8 mouse cellular contexts compared by ENCODE assay signal in the genomic region with DNA sequence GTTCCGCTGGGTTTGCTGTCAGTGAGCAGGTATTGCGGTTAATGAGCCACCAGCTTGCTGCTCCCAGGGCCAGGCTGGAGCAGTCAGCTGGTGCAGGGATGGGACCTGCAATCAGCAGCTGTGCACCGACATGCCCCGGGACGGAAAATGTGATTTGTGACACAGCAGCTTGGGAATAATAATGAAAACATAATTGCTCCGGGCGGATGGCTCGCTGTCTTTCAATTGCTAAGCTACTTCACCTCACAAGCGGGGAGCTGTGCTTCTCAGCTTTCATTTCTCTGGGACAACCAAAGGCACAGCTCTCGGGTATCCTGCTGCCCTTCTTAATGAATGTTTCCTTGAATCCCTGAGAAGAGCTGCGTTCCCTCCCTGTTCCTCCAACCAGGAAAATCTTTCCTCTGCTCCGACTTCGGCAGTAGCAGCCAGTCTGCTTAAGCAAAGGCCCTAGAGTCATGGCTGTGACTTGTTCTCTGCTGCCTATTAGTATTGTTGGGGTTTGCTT.
DNase-seq lines count a peak whose midpoint lies in the region; ATAC-seq and TF ChIP-seq lines count a peak whose summit lies in the region.

No protein-coding gene starts in this region.

- H3K27ac ChIP-seq in forebrain, embryonic 14.5 days (ENCODE audit: low read depth, low read length), result peak overlapping the region; percentile 67
- H3K27ac ChIP-seq in hindbrain, embryonic 12.5 days, result peak overlapping the region; percentile 76
- H3K27ac ChIP-seq in lung, postnatal 0 days (ENCODE audit: low read length), result no peak overlapping the region

- TF ChIP-seq CTCF in E14TG2a.4 (conservative IDR thresholded peaks at IDR 0.05; ENCODE audit: low read length), result no peak
- TF ChIP-seq CTCF in lung, postnatal 0 days (IDR thresholded peaks at IDR 0.05), result no peak

- peak overlapping the region; percentile 61 for H3K9ac ChIP-seq in forebrain, embryonic 14.5 days (ENCODE audit: low read length)
- peak overlapping the region; percentile 41 for H3K9ac ChIP-seq in hindbrain, embryonic 12.5 days
- H3K9ac ChIP-seq in lung, postnatal 0 days (replicated peaks; ENCODE audit: low read depth), result no peak overlapping the region

- no peaks in the 10 kb centered on the region for H3K36me3 ChIP-seq in E14TG2a.4 (ENCODE audit: insufficient read depth, low read length)
- no peaks in the 10 kb centered on the region for H3K36me3 ChIP-seq in forebrain, embryonic 14.5 days (ENCODE audit: control insufficient read depth, insufficient read depth, low read length)
- H3K36me3 ChIP-seq in hindbrain, embryonic 12.5 days, result no peaks in the 10 kb centered on the region
- H3K36me3 ChIP-seq in lung, postnatal 0 days (ENCODE audit: insufficient read depth, low read length), result no peaks in the 10 kb centered on the region

- no peak for TF ChIP-seq EP300 in lung, postnatal 0 days (IDR thresholded peaks at IDR 0.05)

- H3K4me1 ChIP-seq in E14TG2a.4 (replicated peaks; ENCODE audit: low read depth, low read length), result peaks cover 11% of the 10 kb centered on the region
- H3K4me1 ChIP-seq in forebrain, embryonic 14.5 days (ENCODE audit: control insufficient read depth, insufficient read depth, low read length), result peaks cover 2% of the 10 kb centered on the region; the same call in 1 of the 2 replicates
- 0 out of 2 replicates have a peak, but pooled peaks cover 7% of the 10 kb centered on the region for H3K4me1 ChIP-seq in hindbrain, embryonic 12.5 days
- H3K4me1 ChIP-seq in lung, postnatal 0 days (ENCODE audit: insufficient read depth, low read depth, low read length), result no peaks in the 10 kb centered on the region

- H3K9me3 ChIP-seq in E14TG2a.4 (ENCODE audit: low read length), result no peaks in the 10 kb centered on the region
- H3K9me3 ChIP-seq in forebrain, embryonic 14.5 days (replicated peaks; ENCODE audit: control insufficient read depth, low read length), result no peaks in the 10 kb centered on the region
- no peaks in the 10 kb centered on the region for H3K9me3 ChIP-seq in hindbrain, embryonic 12.5 days (replicated peaks)
- H3K9me3 ChIP-seq in lung, postnatal 0 days (ENCODE audit: low read length), result no peaks in the 10 kb centered on the region

- H3K4me3 ChIP-seq in E14TG2a.4 (replicated peaks; ENCODE audit: low read length), result peak overlapping the region; percentile 26
- H3K4me3 ChIP-seq in forebrain, embryonic 14.5 days (ENCODE audit: low read depth, low read length), result peak overlapping the region; percentile 32
- H3K4me3 ChIP-seq in hindbrain, embryonic 12.5 days, result peak overlapping the region; percentile 34
- H3K4me3 ChIP-seq in lung, postnatal 0 days (ENCODE audit: low read depth, low read length), result peak overlapping the region; percentile 26

- peaks cover 17% of the 10 kb centered on the region for H3K27me3 ChIP-seq in E14TG2a.4 (ENCODE audit: insufficient read depth, low read length)
- H3K27me3 ChIP-seq in forebrain, embryonic 14.5 days (replicated peaks; ENCODE audit: control insufficient read depth, insufficient read depth, low read length), result no peaks in the 10 kb centered on the region
- H3K27me3 ChIP-seq in hindbrain, embryonic 12.5 days, result peaks cover 7% of the 10 kb centered on the region; the same call in 1 of the 2 replicates
- no peaks in the 10 kb centered on the region for H3K27me3 ChIP-seq in lung, postnatal 0 days (replicated peaks; ENCODE audit: insufficient read depth, low read length)

- peak overlapping the region; percentile 64 for H3K4me2 ChIP-seq in forebrain, embryonic 14.5 days (ENCODE audit: low read length)
- peak overlapping the region; percentile 55 for H3K4me2 ChIP-seq in hindbrain, embryonic 12.5 days (replicated peaks)
- H3K4me2 ChIP-seq in lung, postnatal 0 days (replicated peaks; ENCODE audit: low read depth, low read length), result peak overlapping the region; percentile 54

- peak; percentile 88 for ATAC-seq in forebrain, embryonic 14.5 days
- peak; percentile 95 for ATAC-seq in hindbrain, embryonic 12.5 days (ENCODE audit: low FRiP score)
- peak; percentile 26; the same call in 1 of the 2 replicates for ATAC-seq in lung, postnatal 0 days

- DNase-seq in brain, adult 2 months (ENCODE audit: low read depth, low spot score), result peak; percentile 61
- DNase-seq in forebrain, embryonic 14.5 days (ENCODE audit: low spot score), result peak; percentile 76
- peak; percentile 48 to 67 for DNase-seq in layer of hippocampus, postnatal 10 days (ENCODE audit: low spot score in 2 of 2)
- DNase-seq in lung, postnatal 0 days (ENCODE audit: low spot score), result no peak
- DNase-seq in right cerebral cortex, postnatal 14 days, result peak; percentile 14
- no peak for DNase-seq in urinary bladder, postnatal 10 days (ENCODE audit: low spot score)

- WGBS in forebrain, embryonic 14.5 days, result 7% methylated on average over 13 of the region's 13 CpGs
- 14% methylated on average over 13 of the region's 13 CpGs for WGBS in hindbrain, embryonic 12.5 days
- 28% methylated on average over 13 of the region's 13 CpGs for WGBS in lung, postnatal 0 days

Comparison
In these comparisons a context has a peak if more than half of its experiments do, and no peak if none do; other contexts are left out.
1. DNase-seq: peak in brain, adult 2 months (single experiment), forebrain, embryonic 14.5 days (single experiment), layer of hippocampus, postnatal 10 days (2 of 2) and right cerebral cortex, postnatal 14 days (single experiment); none in lung, postnatal 0 days (single experiment) and urinary bladder, postnatal 10 days (single experiment).
2. ATAC-seq: peak in every context shown above with its lines; median percentile 95 in hindbrain, embryonic 12.5 days; 88 in forebrain, embryonic 14.5 days; 26 in lung, postnatal 0 days.
3. Peak in every context shown above with its lines, with median percentiles within 50 percentile points of each other: H3K4me3 ChIP-seq and H3K4me2 ChIP-seq.